Mouse (Mus musculus) macrophage (primary cell): ENCODE measurements around the gene Mmrn2. TPM values are rescaled to one million over a fixed set of nuclear protein-coding genes. Genes with fewer than 3 reads are reported as not detected.

Experiments used
- H3K27ac ChIP-seq: fragments of 350-480 bp; formaldehyde crosslinking; 2 replicates; pipeline ENCODE4 v1.9.0; 2021
- H3K36me3 ChIP-seq: fragments of 350-480 bp; formaldehyde crosslinking; 2 replicates; pipeline ENCODE4 v1.9.0; 2021; ENCODE audit errors: inconsistent target
- H3K4me3 ChIP-seq: fragments of 350-480 bp; formaldehyde crosslinking; 2 replicates; pipeline ENCODE4 v1.9.0; 2021; ENCODE audit errors: inconsistent target
- H3K79me2 ChIP-seq: fragments of 350-480 bp; formaldehyde crosslinking; 2 replicates; pipeline ENCODE4 v1.9.0; 2021; ENCODE audit errors: inconsistent target
- WGBS: methylation state at CpG from one replicate; pipeline ENCODE4 v1.1.7; 2026; ENCODE audit warnings: inconsistent platforms; ENCODE audit not compliant: missing documents; 5-methylcytosine and 5-hydroxymethylcytosine counted together
- polyA plus RNA-seq: library from polyadenylated mRNA; stranded (reverse); fragments of 250-400 nt; gene quantifications from 3 replicates; pipeline ENCODE4 v1.2.4, GENCODE M21; 2018; ENCODE audit warnings: inconsistent platforms

Gene Mmrn2
- polyA plus RNA-seq, 1 experiment from 2014 or later, result not detected

DNA sequence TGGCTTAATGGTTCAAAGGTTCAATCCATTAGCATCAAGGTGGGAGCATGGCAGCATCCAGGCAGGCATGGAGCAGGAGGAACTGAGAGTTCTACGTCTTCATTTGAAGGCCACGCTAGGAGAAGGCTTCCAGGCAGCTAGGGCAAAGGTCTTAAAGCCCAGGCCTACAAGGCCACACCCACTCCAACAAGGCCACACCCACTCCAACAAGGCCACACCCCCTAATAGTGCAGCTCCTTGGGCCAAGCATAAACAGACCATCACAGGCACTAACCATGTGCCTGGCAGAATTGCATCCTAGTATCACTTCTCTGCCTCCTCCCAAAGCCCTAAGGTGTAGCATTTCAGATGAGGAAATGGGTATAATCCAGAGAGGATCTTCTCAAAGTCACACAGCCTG, 3.5 kb upstream of the Mmrn2 start:
- Histone ChIP-seq H3K79me2 (no peaks in the 10 kb centered on the region), H3K4me3 (no peak overlapping the region), H3K36me3 (no peaks in the 10 kb centered on the region), H3K27ac (no peak overlapping the region)
- 79% methylated on average over 2 of the region's 2 CpGs for WGBS

DNA sequence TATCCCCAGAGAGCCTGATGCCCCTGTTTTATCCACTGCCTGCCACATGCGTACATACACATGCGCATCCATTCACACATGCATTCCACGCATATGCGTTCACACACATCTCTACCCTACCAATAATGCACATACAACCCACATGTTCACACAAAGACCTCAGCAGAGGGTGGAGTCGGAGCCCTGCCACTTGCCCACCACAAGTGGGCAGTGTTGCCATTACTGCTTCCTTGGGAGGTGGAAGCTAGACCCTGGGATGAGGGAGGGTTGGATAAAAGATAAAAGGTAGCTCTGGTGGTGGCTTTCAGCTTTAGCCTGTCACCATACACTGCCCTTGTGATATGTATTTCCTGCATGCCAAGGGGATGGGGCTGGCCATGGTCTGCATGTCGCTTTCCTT, 2.6 kb upstream of the Mmrn2 start:
- WGBS, result 88% methylated on average over 6 of the region's 6 CpGs

DNA sequence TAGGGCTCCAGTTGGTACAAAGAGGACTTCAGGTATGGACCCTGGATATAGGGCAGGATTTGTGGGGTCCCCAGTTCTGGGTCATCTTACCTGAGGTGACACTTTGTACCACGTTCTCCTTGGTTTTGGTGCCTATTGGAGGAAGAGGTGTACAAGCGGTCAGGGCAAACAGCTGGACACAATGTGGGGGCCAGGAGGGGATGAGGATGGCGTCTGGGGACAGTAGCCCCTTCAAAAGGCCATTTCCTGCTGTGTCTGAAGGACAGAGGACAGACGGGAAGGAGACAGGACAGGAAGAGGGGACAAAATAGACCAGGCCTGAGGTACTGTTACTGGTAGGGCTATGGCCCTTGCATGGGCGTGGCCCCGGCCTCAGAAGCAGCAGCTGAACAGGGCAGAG, 1.7 kb upstream of the Mmrn2 start:
- no peaks in the 10 kb centered on the region for H3K36me3 ChIP-seq
- no peak overlapping the region for H3K27ac ChIP-seq
- WGBS, result 93% methylated on average over 5 of the region's 6 CpGs
- H3K79me2 ChIP-seq, result no peaks in the 10 kb centered on the region
- H3K4me3 ChIP-seq, result no peak overlapping the region

More for the DNA sequence above, 2.6 kb upstream of the Mmrn2 start:
- Histone ChIP-seq H3K79me2 (no peaks in the 10 kb centered on the region), H3K4me3 (no peak overlapping the region), H3K27ac (no peak overlapping the region), H3K36me3 (no peaks in the 10 kb centered on the region)

GRCm38 (mm10) chr14:34374577-34374976, 688 bp upstream of the Mmrn2 start, which contains the start of gene Sncg:
Gene Sncg (minus strand): TSS chr14:34374789.
- Histone ChIP-seq H3K36me3 (no peaks in the 10 kb centered on the region), H3K79me2 (no peaks in the 10 kb centered on the region), H3K27ac (no peak within 1 kb of the TSS), H3K4me3 (no peak within 1 kb of the TSS)
- 26% methylated on average over 10 of the region's 10 CpGs for WGBS

GRCm38 (mm10) chr14:34375941-34376340, 676 bp downstream of the Mmrn2 start:
- 85% methylated on average over 5 of the region's 5 CpGs for WGBS
- Histone ChIP-seq H3K27ac (no peak overlapping the region), H3K79me2 (no peaks in the 10 kb centered on the region), H3K36me3 (no peaks in the 10 kb centered on the region), H3K4me3 (no peak overlapping the region)

GRCm38 (mm10) chr14:34377121-34377520, 1.9 kb downstream of the Mmrn2 start:
- 76% methylated on average over 4 of the region's 4 CpGs for WGBS
- Histone ChIP-seq H3K79me2 (no peaks in the 10 kb centered on the region), H3K27ac (no peak overlapping the region), H3K4me3 (no peak overlapping the region), H3K36me3 (no peaks in the 10 kb centered on the region)

- WGBS, result 83% methylated on average over 11 of the region's 11 CpGs
- no peak overlapping the region for H3K27ac ChIP-seq
- H3K4me3 ChIP-seq, result no peak overlapping the region
Observed at GRCm38 (mm10) chr14:34378560-34379331, 3.5 kb downstream of the Mmrn2 start.

GRCm38 (mm10) chr14:34382921-34383704, 7.8 kb downstream of the Mmrn2 start:
- Histone ChIP-seq H3K4me3 (no peak overlapping the region), H3K36me3 (no peaks in the 10 kb centered on the region), H3K79me2 (no peaks in the 10 kb centered on the region), H3K27ac (no peak overlapping the region)
- WGBS, result 88% methylated on average over 7 of the region's 9 CpGs

More at GRCm38 (mm10) chr14:34378560-34379331, 3.5 kb downstream of the Mmrn2 start:
- H3K36me3 ChIP-seq, result no peaks in the 10 kb centered on the region
- H3K79me2 ChIP-seq, result no peaks in the 10 kb centered on the region

DNA sequence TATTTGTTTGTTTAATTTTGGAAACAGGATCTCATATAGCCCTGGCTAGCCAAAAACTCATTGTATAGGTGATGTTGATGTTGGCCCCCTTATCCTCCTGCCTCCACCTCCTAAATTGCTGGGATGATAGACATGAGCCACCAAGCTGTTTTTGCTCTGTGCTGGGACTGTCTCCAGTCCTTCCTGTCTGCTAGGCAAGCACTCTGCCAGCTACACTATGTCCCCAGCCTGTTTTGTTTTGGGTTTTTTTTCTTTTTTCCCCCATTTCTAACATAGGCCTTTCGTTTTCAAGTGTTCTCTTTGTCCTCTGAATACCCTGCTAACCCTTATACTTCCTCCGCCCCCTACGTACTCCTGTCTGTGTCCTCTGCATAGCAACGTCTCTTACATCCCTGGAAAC, 18.0 kb downstream of the Mmrn2 start:
- no peak overlapping the region for H3K4me3 ChIP-seq
- WGBS, result 89% methylated on average over 4 of the region's 4 CpGs
- no peak overlapping the region for H3K27ac ChIP-seq
- no peaks in the 10 kb centered on the region for H3K36me3 ChIP-seq
- H3K79me2 ChIP-seq, result no peaks in the 10 kb centered on the region

GRCm38 (mm10) chr14:34397871-34398270, 22.6 kb downstream of the Mmrn2 start:
- 94% methylated on average over 5 of the region's 5 CpGs for WGBS
- Histone ChIP-seq H3K79me2 (no peaks in the 10 kb centered on the region), H3K27ac (no peak overlapping the region), H3K36me3 (no peaks in the 10 kb centered on the region), H3K4me3 (no peak overlapping the region)

- Histone ChIP-seq H3K36me3 (no peaks in the 10 kb centered on the region), H3K4me3 (no peak overlapping the region), H3K79me2 (no peaks in the 10 kb centered on the region), H3K27ac (no peak overlapping the region)
- WGBS, result 91% methylated on average over 21 of the region's 21 CpGs
Observed at GRCm38 (mm10) chr14:34398901-34399300, 23.6 kb downstream of the Mmrn2 start.

DNA sequence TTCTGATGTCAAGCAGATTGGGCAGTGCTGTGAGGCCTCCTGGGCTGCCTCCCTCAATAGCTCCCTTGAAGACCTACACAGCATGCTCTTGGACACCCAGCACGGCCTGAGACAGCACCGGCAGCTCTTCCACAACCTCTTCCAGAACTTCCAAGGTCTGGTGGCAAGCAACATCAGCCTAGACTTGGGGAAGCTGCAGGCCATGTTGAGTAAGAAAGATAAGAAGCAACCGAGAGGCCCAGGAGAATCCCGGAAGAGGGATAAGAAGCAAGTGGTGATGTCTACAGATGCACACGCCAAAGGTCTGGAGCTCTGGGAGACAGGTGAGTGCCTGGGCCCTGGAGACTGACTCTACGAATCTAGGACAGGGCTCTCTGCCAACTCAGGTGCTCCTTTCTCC, 24.0 kb downstream of the Mmrn2 start:
- 94% methylated on average over 6 of the region's 6 CpGs for WGBS
- H3K79me2 ChIP-seq, result no peaks in the 10 kb centered on the region
- H3K27ac ChIP-seq, result no peak overlapping the region
- no peaks in the 10 kb centered on the region for H3K36me3 ChIP-seq
- no peak overlapping the region for H3K4me3 ChIP-seq

GRCm38 (mm10) chr14:34400021-34400420, 24.8 kb downstream of the Mmrn2 start:
- Histone ChIP-seq H3K79me2 (no peaks in the 10 kb centered on the region), H3K4me3 (no peak overlapping the region), H3K36me3 (no peaks in the 10 kb centered on the region), H3K27ac (no peak overlapping the region)
- 94% methylated on average over 3 of the region's 3 CpGs for WGBS

- no peak overlapping the region for H3K27ac ChIP-seq
- H3K4me3 ChIP-seq, result no peak overlapping the region
- H3K79me2 ChIP-seq, result no peaks in the 10 kb centered on the region
- no peaks in the 10 kb centered on the region for H3K36me3 ChIP-seq
- 23% methylated on average over 6 of the region's 6 CpGs for WGBS
Observed at GRCm38 (mm10) chr14:34401135-34401534, 25.9 kb downstream of the Mmrn2 start.

- H3K79me2 ChIP-seq, result no peaks in the 10 kb centered on the region
- H3K4me3 ChIP-seq, result no peak overlapping the region
- H3K27ac ChIP-seq, result no peak overlapping the region
- 89% methylated on average over 8 of the region's 8 CpGs for WGBS
- no peaks in the 10 kb centered on the region for H3K36me3 ChIP-seq
Observed at GRCm38 (mm10) chr14:34402871-34403270, 27.6 kb downstream of the Mmrn2 start.
